Mouse (Mus musculus) adrenal gland, postnatal 36 days (tissue): Measurements from ENCODE around the gene Cfap206. TPM values are rescaled to one million over a fixed set of nuclear protein-coding genes. Genes with fewer than 3 reads are reported as not detected.

ENCODE experiments used
- DNase-seq, 2 experiments: peaks; one replicate each; pipeline ENCODE4 v3.0.0; 2021; ENCODE audit warnings: mixed read lengths in 1 of 2
- total RNA-seq, 2 experiments: library from RNA; stranded (reverse); gene quantifications; 2 replicates each; pipeline ENCODE4 v1.2.3; 2021

The Cfap206 gene
- total RNA-seq, 2 experiments from 2014 or later, result 2.2 TPM; not detected in 1

DNA sequence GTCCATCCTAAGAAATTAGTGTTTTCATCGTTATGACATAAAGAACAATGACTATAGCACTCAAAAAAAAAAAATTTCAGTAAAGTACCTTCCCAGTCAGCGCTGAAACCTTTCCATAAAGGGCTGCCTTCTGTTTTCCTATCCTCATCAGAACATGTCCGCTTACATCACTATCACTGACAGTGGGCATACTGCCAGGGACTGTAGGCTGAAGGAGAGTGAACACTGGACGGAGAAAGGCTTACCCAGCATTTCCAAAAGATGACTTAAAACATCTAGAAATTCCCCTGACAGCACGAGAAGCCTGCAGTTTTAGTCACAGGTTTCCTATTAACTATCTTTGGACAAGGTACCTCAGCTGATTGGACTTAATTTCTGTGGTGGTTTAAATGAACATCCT, 56.3 kb downstream of the Cfap206 start:
- DNase-seq, result no peak

GRCm38 (mm10) chr4:34667923-34668322, 62.1 kb downstream of the Cfap206 start:
- DNase-seq, result no peak

DNA sequence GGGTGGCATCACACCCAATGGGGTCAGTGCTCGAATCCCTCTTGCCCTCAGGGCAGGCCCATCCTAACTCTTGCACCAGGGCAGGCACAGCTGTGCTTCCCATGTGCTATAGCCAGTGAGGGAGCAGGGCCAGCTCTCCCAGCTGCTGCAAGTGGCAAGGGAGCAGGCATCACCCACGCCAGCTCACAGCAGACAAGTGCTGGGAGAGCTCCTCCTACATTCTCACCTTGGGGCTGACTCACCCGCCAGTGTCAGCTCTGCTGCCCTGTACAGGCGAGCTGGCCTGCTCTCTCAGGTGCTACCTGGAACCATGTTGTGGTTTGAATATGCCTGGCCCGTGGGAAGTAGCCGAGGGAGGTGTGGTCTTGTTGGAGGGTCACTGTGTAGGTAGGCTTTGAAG, 68.1 kb downstream of the Cfap206 start:
- no peak for DNase-seq

DNA sequence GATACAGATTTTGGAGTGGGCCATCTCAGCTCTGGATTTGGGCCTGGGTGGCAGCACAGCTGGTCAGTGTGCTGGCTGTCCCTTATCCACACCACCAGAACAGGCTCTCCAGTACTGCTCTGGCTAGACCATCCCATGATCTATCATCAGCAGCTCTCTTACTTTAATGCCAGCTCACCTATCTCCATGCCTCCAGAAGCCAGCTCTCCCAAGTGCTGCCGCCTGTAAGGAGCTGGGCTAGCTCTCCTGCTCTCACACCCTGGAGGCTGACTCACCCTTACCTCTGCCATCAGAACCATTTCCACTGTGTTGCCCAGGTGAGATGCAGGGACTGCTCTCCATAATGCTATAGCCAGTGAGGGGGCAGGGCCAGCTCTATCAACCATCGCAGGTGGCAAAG, 68.5 kb downstream of the Cfap206 start:
- no peak for DNase-seq

DNA sequence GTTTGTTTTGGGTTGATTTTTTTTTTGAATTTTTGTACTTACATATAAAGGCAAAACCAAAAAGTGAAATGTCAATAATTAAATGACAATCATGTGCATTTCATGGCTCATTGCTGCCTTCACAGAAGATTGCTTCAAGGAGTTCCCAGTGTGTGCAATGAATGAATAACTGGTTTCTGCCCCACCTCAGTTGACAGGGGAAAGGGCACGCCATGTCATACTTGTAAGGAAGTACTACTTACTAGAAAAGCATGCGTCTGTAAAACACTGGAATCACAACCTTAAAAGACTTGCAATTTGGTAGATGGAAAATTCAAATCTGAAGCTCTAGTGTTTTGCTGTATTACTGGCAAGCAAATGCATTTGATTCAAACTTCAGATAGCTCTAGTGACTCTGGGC, 71.0 kb downstream of the Cfap206 start:
- DNase-seq, result no peak

GRCm38 (mm10) chr4:34656101-34656500, 73.9 kb downstream of the Cfap206 start:
- DNase-seq, result no peak

DNA sequence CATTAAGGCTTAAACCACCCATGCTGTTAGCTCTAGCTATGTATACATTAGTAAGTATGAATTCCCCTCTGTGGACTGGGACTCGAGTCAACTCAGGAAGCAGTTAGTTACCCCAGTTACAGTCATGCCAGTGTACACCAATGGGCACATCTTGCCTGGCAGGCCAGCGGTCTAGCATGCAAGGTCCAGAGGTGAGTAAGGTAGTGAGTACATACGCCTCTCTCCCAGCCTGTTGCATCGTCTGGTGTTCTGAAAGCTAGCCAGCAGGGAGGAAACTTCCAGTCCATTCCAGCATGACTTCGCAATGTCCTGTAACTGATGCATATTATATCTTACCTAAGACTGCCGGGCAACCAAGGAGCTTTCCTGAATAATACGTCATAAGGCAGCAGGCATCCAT, 76.8 kb downstream of the Cfap206 start:
- no peak for DNase-seq

GRCm38 (mm10) chr4:34644779-34645178, 85.2 kb downstream of the Cfap206 start:
- DNase-seq, result no peak

DNA sequence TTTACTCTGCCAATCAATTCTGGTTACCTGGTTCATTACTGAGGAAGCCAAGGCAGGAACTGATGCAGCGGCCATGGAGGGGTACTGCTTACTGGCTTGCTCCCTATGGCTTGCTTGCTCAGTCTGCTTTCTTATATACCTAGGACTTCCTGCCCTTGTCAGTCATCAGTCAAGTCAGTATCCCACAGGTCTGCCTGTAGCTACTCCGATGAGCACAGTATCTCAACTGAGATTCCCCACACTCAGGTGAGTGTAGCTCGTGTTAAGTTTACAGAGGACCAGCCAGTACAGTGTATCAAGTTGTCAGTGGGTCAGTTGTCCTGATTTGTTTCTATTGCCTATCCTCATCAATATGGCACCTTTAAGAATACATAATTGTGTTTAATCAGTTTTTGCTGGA, 89.3 kb downstream of the Cfap206 start:
- DNase-seq, result no peak

- DNase-seq, result no peak
These were observed 90.2 kb downstream of the Cfap206 start for GRCm38 (mm10) chr4:34639745-34640364.

Other genes with a start within 250 kb of the Cfap206 start
- 10 to 100 TPM; 79.8 to 86.1 TPM for gene Akirin2, start 179.3 kb downstream of the Cfap206 start, total RNA-seq
- gene Orc3, start 115.3 kb downstream of the Cfap206 start, total RNA-seq, result 10 to 100 TPM; 58.0 to 61.2 TPM
- 10 to 100 TPM; 38.7 to 39.3 TPM for gene Rars2, start 115.2 kb downstream of the Cfap206 start, total RNA-seq
- 10 to 100 TPM; 39.5 to 49.9 TPM for gene Slc35a1, start 42.8 kb downstream of the Cfap206 start, total RNA-seq
- not detected for gene Gm136, start 26.1 kb upstream of the Cfap206 start, total RNA-seq
- 10 to 100 TPM; 19.1 to 23.8 TPM for gene Smim8, start 48.2 kb upstream of the Cfap206 start, total RNA-seq
- gene Zfp292, start 152.8 kb upstream of the Cfap206 start, total RNA-seq, result 10 to 100 TPM; 17.1 to 21.3 TPM
- not detected for gene Cga, start 163.6 kb upstream of the Cfap206 start, total RNA-seq